Mouse (Mus musculus): ENCODE measurements around the gene Nf1. TPM values are rescaled to one million over a fixed set of nuclear protein-coding genes. Genes with fewer than 3 reads are reported as not detected.

The Nf1 gene
- polyA plus RNA-seq, 1 experiment from 2014 or later: 7.2 TPM

GRCm38 (mm10) chr11:79502917-79503316 is 163.4 kb downstream of the Nf1 start:
- Histone ChIP-seq H3K4me2 (replicated peaks; ENCODE audit: low read depth, low read length) (no peak overlapping the region), H3K27ac (ENCODE audit: low read length) (no peak overlapping the region), H3K4me1 (ENCODE audit: insufficient read depth, low read depth, low read length) (no peaks in the 10 kb centered on the region), H3K36me3 (ENCODE audit: insufficient read depth, low read length) (no peaks in the 10 kb centered on the region), H3K9ac (replicated peaks; ENCODE audit: low read depth) (no peak overlapping the region), H3K27me3 (replicated peaks; ENCODE audit: insufficient read depth, low read length) (no peaks in the 10 kb centered on the region), H3K4me3 (ENCODE audit: low read depth, low read length) (no peak overlapping the region), H3K9me3 (ENCODE audit: low read length) (no peaks in the 10 kb centered on the region)
- WGBS: 75% methylated on average over 2 of the region's 2 CpGs
- no peak for ATAC-seq
- TF ChIP-seq CTCF (IDR thresholded peaks at IDR 0.05): no peak
- TF ChIP-seq EP300 (IDR thresholded peaks at IDR 0.05): no peak
- DNase-seq (ENCODE audit: low spot score): no peak

DNA sequence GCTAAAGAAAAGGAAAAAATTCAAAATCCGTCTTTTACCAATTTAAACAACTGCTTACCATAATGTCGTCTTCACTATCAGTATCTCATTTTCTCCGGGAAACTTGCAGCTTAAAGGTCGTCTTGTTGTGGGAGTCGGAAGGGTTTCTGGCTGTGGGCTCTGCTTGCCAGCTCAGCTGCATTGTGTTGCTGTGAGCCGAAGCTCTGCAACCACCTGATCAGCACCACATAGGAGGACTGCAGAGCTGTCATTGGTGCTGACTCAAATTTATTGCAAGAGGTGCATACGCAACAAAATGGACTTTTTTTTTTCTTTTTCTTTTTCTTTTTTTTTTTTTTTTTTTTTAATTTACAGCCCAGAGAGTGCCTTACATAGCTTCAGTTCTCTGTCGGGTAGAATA is 164.4 kb downstream of the Nf1 start, which contains the start of gene Omg:
Omg (minus strand) TSS at position 240 of the 400 bp plus-strand sequence.
- H3K4me2 ChIP-seq (replicated peaks; ENCODE audit: low read depth, low read length): no peak within 1 kb of the TSS
- no peaks in the 10 kb centered on the region for H3K9me3 ChIP-seq (ENCODE audit: low read length)
- no peak within 1 kb of the TSS for H3K9ac ChIP-seq (replicated peaks; ENCODE audit: low read depth)
- no peaks in the 10 kb centered on the region for H3K36me3 ChIP-seq (ENCODE audit: insufficient read depth, low read length)
- no peaks in the 10 kb centered on the region for H3K27me3 ChIP-seq (replicated peaks; ENCODE audit: insufficient read depth, low read length)
- no peaks in the 10 kb centered on the region for H3K4me1 ChIP-seq (ENCODE audit: insufficient read depth, low read depth, low read length)
- DNase-seq (ENCODE audit: low spot score) (no peak), ATAC-seq (no peak)
- TF ChIP-seq EP300 (IDR thresholded peaks at IDR 0.05) (no peak), CTCF (IDR thresholded peaks at IDR 0.05) (no peak)
- no peak within 1 kb of the TSS for H3K27ac ChIP-seq (ENCODE audit: low read length)
- 65% methylated on average over 8 of the region's 8 CpGs for WGBS
- H3K4me3 ChIP-seq (ENCODE audit: low read depth, low read length): no peak within 1 kb of the TSS

GRCm38 (mm10) chr11:79504506-79504905 is 165.0 kb downstream of the Nf1 start:
- 90% methylated on average over 7 of the region's 7 CpGs for WGBS
- H3K4me1 ChIP-seq (ENCODE audit: insufficient read depth, low read depth, low read length): no peaks in the 10 kb centered on the region
- TF ChIP-seq CTCF (IDR thresholded peaks at IDR 0.05) (no peak), EP300 (IDR thresholded peaks at IDR 0.05) (no peak)

GRCm38 (mm10) chr11:79511970-79512369 is 172.5 kb downstream of the Nf1 start:
- ATAC-seq (no peak), DNase-seq (ENCODE audit: low spot score) (no peak)
- no peak overlapping the region for H3K4me2 ChIP-seq (replicated peaks; ENCODE audit: low read depth, low read length)
- H3K27ac ChIP-seq (ENCODE audit: low read length): no peak overlapping the region
- no peaks in the 10 kb centered on the region for H3K9me3 ChIP-seq (ENCODE audit: low read length)
- no peaks in the 10 kb centered on the region for H3K27me3 ChIP-seq (replicated peaks; ENCODE audit: insufficient read depth, low read length)
- 80% methylated on average over 3 of the region's 3 CpGs for WGBS
- H3K9ac ChIP-seq (replicated peaks; ENCODE audit: low read depth): no peak overlapping the region
- H3K4me1 ChIP-seq (ENCODE audit: insufficient read depth, low read depth, low read length): no peaks in the 10 kb centered on the region
- no peak overlapping the region for H3K4me3 ChIP-seq (ENCODE audit: low read depth, low read length)
- no peaks in the 10 kb centered on the region for H3K36me3 ChIP-seq (ENCODE audit: insufficient read depth, low read length)
- TF ChIP-seq CTCF (IDR thresholded peaks at IDR 0.05): no peak
- TF ChIP-seq EP300 (IDR thresholded peaks at IDR 0.05): no peak

More at GRCm38 (mm10) chr11:79504506-79504905, 165.0 kb downstream of the Nf1 start:
- Histone ChIP-seq H3K27ac (ENCODE audit: low read length) (no peak overlapping the region), H3K27me3 (replicated peaks; ENCODE audit: insufficient read depth, low read length) (no peaks in the 10 kb centered on the region), H3K36me3 (ENCODE audit: insufficient read depth, low read length) (no peaks in the 10 kb centered on the region), H3K9me3 (ENCODE audit: low read length) (no peaks in the 10 kb centered on the region), H3K4me2 (replicated peaks; ENCODE audit: low read depth, low read length) (no peak overlapping the region), H3K9ac (replicated peaks; ENCODE audit: low read depth) (no peak overlapping the region), H3K4me3 (ENCODE audit: low read depth, low read length) (no peak overlapping the region)
- DNase-seq (ENCODE audit: low spot score): no peak
- ATAC-seq: no peak

GRCm38 (mm10) chr11:79515331-79515730 is 175.8 kb downstream of the Nf1 start:
- no peak for TF ChIP-seq CTCF (IDR thresholded peaks at IDR 0.05)
- TF ChIP-seq EP300 (IDR thresholded peaks at IDR 0.05): no peak
- no peak overlapping the region for H3K9ac ChIP-seq (replicated peaks; ENCODE audit: low read depth)
- no peak overlapping the region for H3K27ac ChIP-seq (ENCODE audit: low read length)
- DNase-seq (ENCODE audit: low spot score) (no peak), ATAC-seq (no peak)
- no peaks in the 10 kb centered on the region for H3K9me3 ChIP-seq (ENCODE audit: low read length)
- H3K36me3 ChIP-seq (ENCODE audit: insufficient read depth, low read length): no peaks in the 10 kb centered on the region
- no peaks in the 10 kb centered on the region for H3K4me1 ChIP-seq (ENCODE audit: insufficient read depth, low read depth, low read length)
- no peaks in the 10 kb centered on the region for H3K27me3 ChIP-seq (replicated peaks; ENCODE audit: insufficient read depth, low read length)
- 55% methylated on average over 6 of the region's 6 CpGs for WGBS
- H3K4me2 ChIP-seq (replicated peaks; ENCODE audit: low read depth, low read length): no peak overlapping the region
- H3K4me3 ChIP-seq (ENCODE audit: low read depth, low read length): no peak overlapping the region

DNA sequence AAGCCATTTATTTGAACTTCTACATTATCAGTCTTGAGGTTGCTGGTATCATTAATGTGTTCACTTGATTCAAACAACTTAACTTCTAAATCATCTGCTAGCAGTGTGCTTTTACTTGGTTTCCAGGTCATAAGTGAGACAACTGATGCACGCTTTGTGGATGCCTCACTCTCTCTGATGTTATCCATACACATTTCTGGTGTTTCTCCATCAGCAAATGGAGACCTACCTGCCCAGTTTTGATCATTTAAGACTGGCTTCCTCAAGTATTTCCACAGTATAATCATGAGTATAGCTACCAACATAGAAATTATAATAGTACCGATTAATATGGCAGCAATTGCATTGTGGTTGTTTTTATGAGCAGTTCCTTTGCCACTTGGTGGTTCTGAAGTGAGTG is 176.3 kb downstream of the Nf1 start:
- H3K27ac ChIP-seq (ENCODE audit: low read length): no peak overlapping the region
- no peak overlapping the region for H3K9ac ChIP-seq (replicated peaks; ENCODE audit: low read depth)
- ATAC-seq: no peak
- WGBS: 95% methylated on average over 2 of the region's 2 CpGs
- H3K36me3 ChIP-seq (ENCODE audit: insufficient read depth, low read length): no peaks in the 10 kb centered on the region
- no peaks in the 10 kb centered on the region for H3K27me3 ChIP-seq (replicated peaks; ENCODE audit: insufficient read depth, low read length)
- no peaks in the 10 kb centered on the region for H3K4me1 ChIP-seq (ENCODE audit: insufficient read depth, low read depth, low read length)
- TF ChIP-seq EP300 (IDR thresholded peaks at IDR 0.05) (no peak), CTCF (IDR thresholded peaks at IDR 0.05) (no peak)
- no peak for DNase-seq (ENCODE audit: low spot score)
- H3K4me3 ChIP-seq (ENCODE audit: low read depth, low read length): no peak overlapping the region
- no peaks in the 10 kb centered on the region for H3K9me3 ChIP-seq (ENCODE audit: low read length)
- no peak overlapping the region for H3K4me2 ChIP-seq (replicated peaks; ENCODE audit: low read depth, low read length)

DNA sequence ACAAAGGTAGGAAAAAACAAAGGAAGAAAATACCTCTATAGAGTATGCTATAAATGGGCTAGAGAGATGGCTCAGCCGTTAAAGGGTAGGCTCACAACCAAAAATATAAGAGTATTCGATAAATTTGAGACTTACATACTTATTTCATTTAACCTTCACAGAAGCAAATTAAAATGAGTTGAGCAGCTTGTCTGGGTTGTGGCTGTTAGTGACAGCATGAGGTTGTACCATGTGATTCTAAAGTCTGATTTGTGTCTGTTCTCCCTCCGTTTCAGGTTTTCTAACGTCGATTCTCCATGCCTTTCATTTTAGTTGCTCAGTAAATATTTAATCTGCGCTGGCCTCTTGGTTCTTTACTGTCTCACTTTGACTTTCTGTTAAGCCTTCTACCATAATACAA is 179.8 kb downstream of the Nf1 start:
- Histone ChIP-seq H3K9ac (replicated peaks; ENCODE audit: low read depth) (no peak overlapping the region), H3K4me2 (replicated peaks; ENCODE audit: low read depth, low read length) (no peak overlapping the region), H3K9me3 (ENCODE audit: low read length) (no peaks in the 10 kb centered on the region), H3K27ac (ENCODE audit: low read length) (no peak overlapping the region), H3K4me1 (ENCODE audit: insufficient read depth, low read depth, low read length) (no peaks in the 10 kb centered on the region), H3K4me3 (ENCODE audit: low read depth, low read length) (no peak overlapping the region), H3K36me3 (ENCODE audit: insufficient read depth, low read length) (no peaks in the 10 kb centered on the region), H3K27me3 (replicated peaks; ENCODE audit: insufficient read depth, low read length) (no peaks in the 10 kb centered on the region)
- WGBS: 80% methylated on average over 6 of the region's 6 CpGs
- no peak for ATAC-seq
- TF ChIP-seq CTCF (IDR thresholded peaks at IDR 0.05) (no peak), EP300 (IDR thresholded peaks at IDR 0.05) (no peak)
- DNase-seq (ENCODE audit: low spot score): no peak
